Mouse (Mus musculus) adrenal gland, postnatal 10 days (tissue): ENCODE data around the gene Agpat1. TPM values are rescaled to one million over a fixed set of nuclear protein-coding genes. Genes with fewer than 3 reads are reported as not detected.

ENCODE experiments used
- DNase-seq: peaks from one replicate; pipeline ENCODE4 v3.0.0; 2021; ENCODE audit warnings: mixed read lengths
- total RNA-seq, 2 experiments: library from RNA; stranded (reverse); gene quantifications; 2 replicates each; pipeline ENCODE4 v1.2.3; 2021

Agpat1 gene
- total RNA-seq, 2 experiments from 2014 or later = 92.7 TPM

DNA sequence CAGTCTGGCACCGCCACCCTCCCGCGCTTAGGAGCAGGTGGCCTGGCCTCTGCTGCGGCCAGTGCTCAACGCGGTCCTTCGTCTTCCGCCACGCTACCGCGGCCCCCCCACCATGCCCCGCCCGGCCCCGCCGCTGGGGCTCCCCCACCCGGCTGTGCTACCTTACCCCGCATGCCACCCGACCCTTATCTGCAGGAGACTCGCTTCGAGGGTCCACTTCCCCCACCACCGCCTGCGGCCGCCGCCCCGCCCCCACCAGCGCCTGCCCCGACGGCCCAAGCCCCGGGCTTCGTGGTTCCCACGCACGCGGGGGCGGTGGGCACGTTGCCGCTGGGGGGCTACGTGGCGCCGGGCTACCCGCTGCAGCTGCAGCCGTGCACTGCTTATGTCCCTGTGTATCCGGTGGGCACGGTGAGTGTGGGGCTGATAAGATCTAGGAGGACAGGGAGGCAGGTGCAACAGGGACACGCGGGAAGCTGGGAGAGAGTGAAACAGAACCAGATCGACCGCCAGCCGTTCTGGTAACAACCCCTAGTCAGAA lies 26.8 kb downstream of the Agpat1 start:
- no peak for DNase-seq

DNA sequence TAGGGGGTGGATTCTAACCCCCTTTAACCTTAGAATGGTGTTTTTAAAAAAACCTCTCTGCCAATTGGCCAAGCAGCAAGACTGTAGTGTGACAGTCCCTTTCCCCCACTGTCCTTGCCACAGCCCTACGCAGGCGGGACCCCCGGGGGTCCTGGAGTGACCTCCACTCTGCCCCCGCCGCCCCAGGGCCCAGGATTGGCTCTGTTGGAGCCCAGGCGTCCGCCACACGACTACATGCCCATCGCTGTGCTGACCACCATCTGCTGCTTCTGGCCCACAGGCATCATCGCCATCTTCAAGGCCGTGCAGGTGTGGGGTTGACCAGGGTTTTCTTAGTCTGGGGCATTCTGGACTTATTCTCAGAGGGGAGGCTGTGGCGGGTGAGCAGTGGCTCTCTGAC lies 27.6 kb downstream of the Agpat1 start:
- no peak for DNase-seq

DNA sequence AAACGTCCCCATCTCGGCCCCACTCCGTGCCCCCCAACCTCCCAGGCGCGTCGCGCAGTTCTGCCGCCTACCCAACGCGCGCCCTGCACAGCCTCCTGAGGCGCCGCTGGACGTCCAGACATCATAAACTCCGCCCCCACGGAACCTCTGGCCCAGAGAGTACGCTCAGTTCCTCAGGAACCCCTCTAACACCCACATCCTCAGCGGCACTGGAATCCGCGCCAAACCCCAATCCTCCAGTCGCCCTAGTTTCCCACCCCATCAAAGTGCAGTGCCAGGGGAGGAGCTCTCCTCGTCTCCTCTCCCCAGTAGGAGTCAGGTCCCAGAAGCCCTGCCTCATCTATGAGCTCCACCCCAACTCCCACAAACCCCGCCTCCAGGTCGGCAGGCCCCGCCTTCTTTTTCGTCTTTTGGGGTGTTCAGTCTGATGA lies 28.2 kb downstream of the Agpat1 start:
- DNase-seq = peak; percentile 81

DNA sequence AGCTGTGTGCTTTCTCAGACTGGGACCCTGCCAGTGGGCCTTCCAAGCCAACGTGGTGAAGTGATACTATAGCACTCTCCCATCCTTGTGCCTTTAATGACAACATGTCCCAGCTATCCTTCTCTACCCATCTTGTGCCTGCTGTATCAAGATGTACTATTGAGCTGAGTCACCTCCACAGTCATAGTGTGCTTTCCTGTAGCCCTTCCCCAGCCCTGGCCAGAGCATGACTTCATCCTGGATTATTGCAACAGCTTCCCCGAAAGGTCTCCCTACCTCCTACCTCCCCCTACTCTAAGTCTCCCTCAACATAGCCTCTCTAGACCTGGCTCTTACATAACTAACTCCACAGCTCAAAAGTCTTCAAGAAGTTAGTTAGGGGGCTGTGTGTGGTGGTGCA lies 31.6 kb downstream of the Agpat1 start:
- no peak for DNase-seq

DNA sequence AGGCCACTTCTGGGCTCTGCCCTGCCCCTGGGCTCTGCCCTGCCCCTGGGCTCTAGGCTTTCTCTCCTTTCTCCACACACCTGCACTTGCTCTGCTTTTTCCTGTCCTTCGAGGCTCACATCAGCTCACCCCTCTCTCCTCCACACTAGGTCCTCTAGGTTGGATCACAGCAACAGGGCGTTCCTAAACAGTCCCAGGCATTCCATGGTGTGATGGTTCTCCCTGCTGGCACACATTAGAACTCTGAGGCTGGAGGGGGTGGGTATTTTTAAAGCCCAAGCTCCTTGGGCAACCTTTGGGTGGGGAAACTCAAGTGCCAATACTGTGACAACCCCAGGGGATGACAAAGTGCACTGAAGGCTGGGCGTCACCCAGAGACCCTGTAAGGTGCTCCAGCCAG lies 33.4 kb downstream of the Agpat1 start:
- DNase-seq = no peak

DNA sequence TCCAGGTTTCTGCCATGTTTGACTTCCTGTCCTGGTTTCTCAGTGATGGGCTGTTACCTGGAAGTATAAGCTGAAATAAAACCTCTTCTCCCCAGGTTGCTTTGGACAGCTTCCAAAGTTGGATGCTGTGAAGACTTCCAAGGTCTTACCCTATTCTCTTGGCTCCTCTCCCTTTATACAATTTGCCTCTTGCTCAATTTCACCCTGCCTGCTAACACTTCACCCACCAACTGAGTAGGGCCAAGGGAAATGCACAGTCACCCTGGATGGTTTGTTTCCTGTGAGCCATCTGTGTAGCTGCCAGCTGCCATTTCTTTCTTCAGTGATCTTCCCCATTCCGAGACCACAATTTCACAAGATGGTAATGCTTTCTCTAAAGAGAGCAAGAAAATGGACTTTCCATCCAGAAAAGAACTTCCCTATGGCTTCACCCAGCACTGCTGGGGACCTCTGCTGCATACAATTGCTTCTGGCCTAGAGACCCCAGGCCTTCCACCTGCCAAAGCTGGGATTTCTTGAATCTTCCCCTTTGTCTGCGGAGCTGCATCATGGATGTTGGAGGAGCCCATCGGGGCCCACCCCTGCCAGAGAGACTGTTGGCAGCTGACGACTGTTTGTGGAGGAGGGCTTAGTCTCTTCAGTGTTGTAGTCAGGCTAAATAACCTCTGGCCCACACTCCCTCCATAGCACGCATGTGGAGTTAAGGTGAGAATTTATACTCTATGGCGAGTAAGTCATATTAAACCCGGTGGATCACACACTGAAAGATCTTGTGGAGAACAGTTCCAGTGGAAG lies 35.6 kb downstream of the Agpat1 start:
- DNase-seq = peak; percentile 31

DNA sequence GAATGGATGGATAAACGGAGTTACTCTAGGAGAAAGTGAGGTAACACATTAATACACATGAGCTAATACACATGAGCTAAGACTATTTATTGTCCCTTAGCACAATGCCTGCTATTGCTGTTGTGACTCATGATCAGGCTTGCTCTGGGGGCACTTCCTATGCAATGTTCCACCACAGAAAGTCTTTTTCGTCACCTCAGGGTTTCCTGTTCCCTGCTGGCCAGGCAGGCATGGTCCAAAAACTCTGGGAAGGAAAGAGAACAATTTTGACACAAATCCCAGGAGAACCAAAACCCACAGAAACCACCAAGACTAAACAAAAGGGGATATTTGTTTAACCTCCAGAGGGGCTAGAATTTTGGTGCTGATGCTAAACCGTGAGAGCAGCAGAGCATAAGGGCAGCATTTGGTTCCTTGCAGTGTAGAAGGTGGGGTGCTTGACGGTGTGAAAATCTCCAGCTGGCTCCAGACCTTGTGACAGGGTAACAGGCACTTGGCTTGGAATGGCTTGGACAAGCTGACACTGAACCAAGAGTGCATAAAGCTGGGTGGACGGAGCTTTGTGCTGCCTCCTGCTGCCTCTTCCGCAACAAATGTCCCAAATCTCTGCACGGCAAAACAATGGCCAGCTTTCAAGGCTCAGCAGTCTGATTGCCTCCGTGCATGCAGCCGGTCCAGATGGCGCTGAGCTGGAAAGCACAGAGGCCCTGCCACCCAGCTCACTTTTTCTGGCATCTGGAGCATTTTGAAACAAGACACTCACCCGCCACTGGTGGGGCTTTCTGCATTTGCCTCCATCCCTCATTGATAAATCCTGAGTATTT lies 36.9 kb downstream of the Agpat1 start:
- DNase-seq = peak; percentile 61

DNA sequence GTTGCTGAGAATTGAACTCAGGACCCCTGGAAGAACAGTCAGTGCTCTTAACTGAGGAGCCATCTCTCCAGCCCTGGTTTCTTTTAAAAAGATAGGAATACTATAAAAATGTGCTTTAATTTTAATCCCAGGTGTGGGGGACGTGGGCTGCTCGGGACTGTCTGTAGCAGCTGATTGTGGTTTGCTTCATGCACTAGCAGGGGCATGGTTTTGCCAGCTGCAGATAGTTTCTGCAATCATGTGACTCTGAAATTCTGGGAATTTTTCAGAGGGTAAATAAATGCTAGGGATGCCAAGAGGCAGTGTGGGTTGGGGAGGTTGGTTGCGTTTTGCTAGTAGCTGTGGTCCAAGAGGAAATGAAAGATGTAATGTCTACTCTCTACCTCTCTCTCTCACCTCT lies 37.9 kb downstream of the Agpat1 start:
- no peak for DNase-seq

DNA sequence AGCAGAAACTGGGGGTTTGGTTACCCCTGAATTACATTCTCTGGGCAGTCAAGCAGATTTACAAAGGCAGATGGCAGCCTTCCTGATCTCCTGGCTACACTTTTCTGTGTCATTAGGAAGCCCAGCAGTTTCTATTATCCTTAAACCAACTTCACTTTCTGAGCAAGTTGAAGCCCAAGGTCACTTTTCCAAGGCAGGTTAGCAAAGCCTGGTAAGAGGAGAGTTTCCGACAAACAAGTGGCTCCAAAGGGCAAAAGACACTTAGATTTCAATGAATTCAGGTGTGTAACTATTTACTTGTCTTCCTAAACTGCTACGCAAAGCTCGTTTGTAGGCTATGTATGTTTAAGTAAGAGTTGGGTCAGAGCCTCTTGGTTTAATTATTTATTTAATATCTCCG lies 39.3 kb downstream of the Agpat1 start:
- no peak for DNase-seq

DNA sequence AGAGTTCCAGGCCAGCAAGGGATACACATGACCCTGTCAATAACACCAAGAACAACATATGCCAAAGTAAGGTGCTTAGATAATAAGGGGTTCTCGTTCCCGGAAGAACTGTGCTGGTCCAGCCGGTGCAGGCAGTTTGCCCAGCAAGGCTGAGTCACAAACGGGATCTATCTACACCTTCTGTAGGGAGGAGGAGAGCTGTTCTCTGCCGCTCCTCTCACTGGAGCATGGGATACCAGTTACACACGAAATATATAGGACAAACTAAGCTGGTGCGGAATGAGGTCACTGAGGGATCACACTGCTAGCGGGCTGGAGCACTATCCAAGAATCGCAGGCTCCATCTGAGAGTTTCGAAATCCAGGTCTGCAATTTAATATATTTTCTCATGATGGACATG lies 39.9 kb downstream of the Agpat1 start:
- peak; percentile 51 for DNase-seq

DNA sequence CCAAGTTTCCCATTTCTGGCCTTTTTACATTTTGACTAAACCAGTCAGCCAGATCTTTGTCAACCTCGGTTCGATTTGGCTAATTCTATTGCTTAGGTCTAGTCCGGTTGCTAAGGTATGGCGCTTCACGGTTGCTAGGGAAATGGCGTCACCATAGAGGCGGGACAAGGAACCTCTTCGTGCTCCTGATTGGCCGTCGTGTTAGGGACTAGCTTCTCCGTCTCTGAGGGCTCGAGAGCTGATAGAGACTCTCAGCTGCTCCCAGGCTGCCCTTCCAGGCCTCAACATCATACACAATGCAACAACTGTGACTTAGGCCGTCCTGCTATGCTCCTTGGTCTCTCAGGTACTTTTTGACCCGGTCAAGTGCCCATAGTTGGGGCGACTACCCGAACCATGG lies 40.5 kb downstream of the Agpat1 start, which contains the start of gene Fkbpl:
Fkbpl (plus strand) TSS at position 157 of the 400 bp plus-strand sequence.
- peak; percentile 96 for DNase-seq

DNA sequence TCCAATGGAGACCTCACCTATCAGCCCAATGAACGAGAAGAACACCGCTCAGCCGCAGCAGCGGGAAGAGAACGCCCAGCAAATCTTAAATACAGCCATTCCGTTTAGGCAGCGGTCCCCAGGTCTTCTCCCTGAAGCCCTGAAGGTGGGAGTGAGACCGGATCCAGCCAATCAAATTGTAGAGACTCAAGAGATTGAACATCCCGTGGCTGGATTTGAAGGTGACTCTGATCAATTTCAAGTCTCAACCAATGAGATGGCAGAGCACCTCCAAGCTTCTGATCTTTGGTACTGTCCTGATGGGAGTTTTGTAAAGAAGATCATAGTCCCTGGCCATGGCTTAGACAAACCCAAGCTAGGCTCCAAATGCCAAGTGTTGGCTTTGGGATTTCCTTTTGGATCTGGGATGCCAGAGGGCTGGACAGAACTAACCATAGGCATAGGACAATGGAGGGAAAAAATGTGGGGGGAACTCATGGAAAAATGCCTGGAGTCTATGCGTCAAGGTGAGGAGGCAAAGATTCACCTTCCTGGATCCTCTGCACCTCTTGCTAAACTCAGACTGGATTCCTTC lies 41.3 kb downstream of the Agpat1 start:
- DNase-seq = no peak

DNA sequence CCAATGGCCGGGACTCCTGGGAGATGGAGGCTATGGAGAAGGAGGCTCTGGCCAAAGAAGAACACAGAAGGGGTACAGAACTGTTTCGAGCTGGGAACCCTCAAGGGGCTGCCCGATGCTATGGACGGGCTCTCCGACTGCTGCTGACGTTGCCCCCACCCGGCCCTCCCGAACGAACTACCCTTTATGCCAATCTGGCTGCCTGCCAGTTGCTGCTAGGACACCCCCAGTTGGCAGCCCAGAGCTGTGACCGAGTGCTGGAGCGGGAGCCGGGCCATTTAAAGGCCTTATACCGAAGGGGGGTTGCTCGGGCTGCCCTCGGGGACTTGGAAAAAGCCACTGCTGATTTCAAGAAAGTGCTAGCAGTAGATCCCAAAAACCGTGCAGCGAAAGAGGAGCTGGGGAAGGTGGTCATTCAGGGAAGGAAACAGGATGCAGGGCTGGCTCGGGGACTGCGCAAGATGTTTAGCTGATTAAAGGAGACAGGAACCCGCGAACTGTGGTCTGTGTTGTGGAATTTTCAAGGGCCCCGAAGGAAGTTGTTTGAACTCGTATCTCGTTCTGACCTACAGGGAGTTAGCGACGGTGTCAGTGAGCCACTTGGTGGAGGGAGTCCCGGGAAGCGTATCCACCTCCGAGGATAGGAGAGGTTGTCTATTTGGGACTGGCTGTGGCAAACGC lies 41.9 kb downstream of the Agpat1 start:
- DNase-seq = peak; percentile 38

DNA sequence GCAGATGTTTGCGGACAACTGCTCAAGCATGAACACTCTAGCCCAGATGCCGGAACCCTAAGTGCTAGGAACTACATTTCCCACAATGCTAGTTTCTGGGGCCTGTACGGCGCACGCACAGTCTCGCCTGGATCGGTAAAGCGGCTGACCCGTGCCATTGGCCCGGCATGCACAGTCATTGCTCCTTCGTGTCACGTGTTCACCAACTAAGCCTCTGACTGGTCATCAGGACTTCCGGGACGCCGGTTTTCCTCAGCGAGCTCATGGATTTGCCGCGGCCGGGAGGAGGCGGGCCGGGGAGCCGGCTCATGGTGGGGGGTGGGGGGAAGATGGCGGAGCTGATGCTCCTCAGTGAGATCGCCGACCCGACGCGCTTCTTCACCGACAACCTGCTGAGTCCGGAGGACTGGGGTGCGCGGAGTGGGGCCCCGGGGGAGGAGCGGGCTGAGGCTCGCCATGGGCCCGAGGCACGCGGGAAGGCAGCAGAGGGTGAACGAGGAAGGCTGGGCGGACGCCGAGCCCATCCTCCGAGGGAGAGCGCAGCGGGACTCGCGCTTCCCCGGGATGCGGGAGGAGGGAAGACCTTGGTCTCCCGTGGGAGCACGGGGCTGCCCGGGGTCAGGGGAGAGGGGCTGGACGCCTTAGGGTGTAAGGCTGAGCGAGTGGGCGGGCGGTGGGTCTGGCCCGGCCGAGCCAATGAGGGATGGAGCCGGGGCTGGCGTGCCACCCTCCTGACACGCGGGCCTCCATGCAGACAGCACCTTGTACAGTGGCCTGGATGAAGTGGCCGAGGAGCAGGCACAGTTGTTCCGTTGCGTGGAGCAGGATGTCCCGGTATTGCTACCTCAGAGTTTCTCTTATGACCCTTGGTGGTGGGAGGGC lies 43.1 kb downstream of the Agpat1 start, which contains the start of gene Atf6b:
Atf6b (plus strand) TSS at position 241 of the 882 bp plus-strand sequence.
- DNase-seq = peak; percentile 95

DNA sequence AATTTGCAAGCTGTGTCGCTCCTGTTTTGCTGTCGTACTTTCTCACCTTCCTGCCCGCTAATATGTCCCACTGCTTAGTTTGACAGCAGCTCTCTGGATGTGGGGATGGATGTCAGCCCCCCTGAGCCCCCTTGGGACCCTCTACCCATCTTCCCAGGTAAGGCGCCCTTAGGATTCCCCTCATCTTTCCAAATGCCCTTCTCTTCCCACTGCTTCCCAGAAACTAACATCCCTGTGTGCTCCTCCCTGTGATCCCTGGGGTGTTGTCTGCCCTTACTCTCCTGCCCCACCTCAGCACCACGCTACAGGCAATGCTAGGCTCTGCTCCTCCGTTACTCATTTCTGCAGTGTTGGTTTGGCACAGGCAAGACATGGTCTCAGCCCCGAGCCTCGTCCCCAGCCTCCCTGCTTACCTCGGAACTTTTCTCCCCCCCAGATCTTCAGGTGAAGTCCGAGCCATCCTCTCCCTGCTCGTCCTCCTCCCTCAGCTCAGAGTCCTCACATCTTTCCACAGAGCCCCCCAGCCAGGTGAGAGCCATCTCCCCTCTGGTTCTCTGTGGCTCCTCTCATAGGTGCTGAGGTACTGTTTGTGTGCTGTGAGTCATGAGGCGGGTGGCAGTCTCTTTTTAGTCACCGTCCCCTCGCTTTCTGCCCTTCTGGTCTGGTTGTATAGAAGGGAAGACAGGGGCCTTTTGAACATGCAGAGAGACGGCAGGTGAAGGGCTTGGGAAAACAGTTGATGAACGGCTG lies 44.3 kb downstream of the Agpat1 start:
- no peak for DNase-seq

DNA sequence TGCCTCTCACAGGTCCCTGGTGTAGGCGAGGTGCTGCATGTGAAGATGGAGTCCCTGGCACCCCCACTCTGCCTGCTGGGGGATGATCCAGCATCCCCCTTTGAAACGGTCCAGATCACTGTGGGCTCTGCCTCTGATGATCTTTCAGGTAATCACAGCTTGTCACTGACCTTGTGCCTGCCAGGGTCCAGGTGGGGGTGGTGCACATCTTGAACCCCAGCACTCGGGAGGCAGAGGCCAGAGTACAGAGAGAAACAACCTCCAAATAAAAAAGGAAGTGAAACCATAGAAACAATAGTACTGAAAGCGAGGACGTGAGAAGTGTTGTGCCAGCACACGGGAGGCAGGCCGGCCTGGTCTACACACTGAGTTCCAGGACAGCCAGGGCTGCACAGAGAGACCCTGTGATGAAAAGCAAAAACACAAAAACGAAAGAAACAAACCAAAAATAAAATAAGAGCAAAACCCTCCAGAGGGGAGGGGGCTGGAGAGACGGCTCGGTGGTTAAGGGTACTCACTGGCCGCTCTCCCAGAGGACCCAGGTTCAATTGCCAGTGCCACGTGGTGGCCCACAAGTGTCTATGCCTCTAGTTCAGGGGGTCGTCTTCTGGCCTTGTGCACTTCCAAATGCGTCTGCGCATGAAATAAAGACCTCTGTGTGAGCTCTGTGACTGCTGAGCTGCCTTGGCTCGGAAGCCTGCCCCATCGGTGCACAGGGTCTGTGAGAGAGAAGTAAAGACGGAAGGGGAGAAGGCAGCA lies 45.2 kb downstream of the Agpat1 start:
- DNase-seq = no peak

DNA sequence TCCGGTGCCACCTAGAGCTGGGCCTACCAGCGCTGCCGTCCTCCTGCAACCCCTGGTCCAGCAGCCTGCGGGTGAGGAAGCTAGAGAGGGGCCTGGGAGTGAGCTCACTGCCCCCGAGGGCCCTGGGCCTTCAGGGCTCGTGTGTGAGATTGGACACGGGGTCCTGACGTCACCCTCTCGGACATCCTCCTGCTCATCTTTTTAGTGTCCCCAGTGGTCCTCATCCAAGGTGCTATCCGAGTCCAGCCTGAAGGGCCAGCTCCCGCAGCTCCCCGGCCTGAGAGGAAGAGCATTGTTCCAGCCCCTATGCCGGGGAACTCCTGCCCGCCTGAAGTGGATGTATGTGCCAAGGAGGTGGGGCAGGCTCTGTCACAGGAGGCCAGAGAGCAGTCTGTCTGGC lies 46.7 kb downstream of the Agpat1 start:
- DNase-seq = no peak

DNA sequence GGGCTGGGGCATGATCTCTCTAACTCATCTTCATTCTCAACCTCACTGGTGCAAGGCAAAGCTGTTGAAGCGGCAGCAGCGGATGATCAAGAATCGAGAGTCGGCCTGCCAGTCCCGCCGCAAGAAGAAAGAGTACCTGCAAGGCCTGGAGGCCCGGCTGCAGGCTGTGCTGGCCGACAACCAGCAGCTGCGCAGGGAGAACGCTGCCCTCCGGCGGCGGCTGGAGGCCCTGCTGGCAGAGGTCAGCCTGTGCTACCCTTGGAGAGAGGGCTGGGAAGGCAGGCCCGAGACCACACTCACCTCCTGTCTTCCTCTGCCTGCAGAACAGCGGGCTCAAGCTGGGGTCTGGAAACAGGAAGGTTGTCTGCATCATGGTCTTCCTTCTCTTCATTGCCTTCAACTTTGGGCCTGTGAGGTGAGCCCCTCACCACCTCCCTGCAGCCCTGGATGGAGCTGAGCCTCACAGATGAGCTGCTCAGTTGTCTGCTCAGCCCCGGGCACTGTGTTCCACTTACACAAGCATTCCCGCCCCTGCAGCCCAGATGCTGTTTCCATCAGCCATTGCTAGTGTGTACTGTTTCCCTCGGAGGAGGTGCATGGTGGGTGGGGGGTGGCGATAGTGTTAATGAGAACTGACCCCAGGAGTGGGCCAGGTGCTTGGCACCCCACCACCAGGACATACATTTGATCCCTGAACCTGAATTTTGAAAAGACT lies 47.6 kb downstream of the Agpat1 start:
- DNase-seq = peak; percentile 79

DNA sequence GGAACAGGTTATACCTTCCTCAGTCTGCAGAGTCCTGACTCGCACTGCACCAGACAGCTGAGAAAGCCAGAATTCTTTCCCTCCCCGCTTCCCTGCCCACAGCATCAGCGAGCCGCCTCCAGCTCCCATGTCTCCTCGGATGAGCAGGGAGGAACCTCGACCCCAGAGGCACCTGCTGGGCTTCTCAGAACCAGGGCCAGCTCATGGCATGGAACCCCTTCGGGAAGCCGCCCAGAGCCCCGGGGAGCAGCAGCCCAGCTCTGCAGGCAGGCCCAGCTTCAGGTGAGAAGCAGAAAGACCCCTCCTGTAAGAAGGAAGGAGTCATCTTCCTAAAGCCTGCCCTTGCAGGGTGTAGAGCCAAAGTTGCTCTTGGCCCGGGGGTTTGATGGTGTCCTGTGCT lies 48.5 kb downstream of the Agpat1 start:
- no peak for DNase-seq
